Mouse (Mus musculus) testis, adult 2 months (tissue): ENCODE data around the gene Fyn. TPM values are rescaled to one million over a fixed set of nuclear protein-coding genes. Genes with fewer than 3 reads are reported as not detected.

Experiments
- H3K27ac ChIP-seq: fragments of 200-500 bp; 2 replicates; pipeline ENCODE4 v1.5.1; 2012; ENCODE audit warnings: low read depth, low read length; ENCODE audit not compliant: control insufficient read depth, insufficient read depth
- H3K27me3 ChIP-seq: fragments of 200-500 bp; 2 replicates; pipeline ENCODE4 v1.6.1; 2012; ENCODE audit warnings: mild to moderate bottlenecking, low read length, moderate library complexity; ENCODE audit not compliant: control insufficient read depth, insufficient read depth
- H3K36me3 ChIP-seq: fragments of 200-500 bp; 2 replicates; pipeline ENCODE4 v1.6.1; 2012; ENCODE audit warnings: mild to moderate bottlenecking, low read length; ENCODE audit not compliant: control insufficient read depth, insufficient read depth
- H3K4me1 ChIP-seq: fragments of 200-500 bp; 2 replicates; pipeline ENCODE4 v1.6.1; 2012; ENCODE audit warnings: low read length; ENCODE audit not compliant: control insufficient read depth, insufficient read depth
- H3K4me3 ChIP-seq: fragments of 200-500 bp; 2 replicates; pipeline ENCODE4 v1.5.1; 2012; ENCODE audit warnings: low read depth, mild to moderate bottlenecking, low read length, moderate library complexity, mixed read lengths; ENCODE audit not compliant: control insufficient read depth
- CTCF ChIP-seq: fragments of 200-500 bp; IDR thresholded peaks from 2 replicates; pipeline ENCODE4 v1.5.1; 2012; ENCODE audit warnings: low read depth, mild to moderate bottlenecking, inconsistent platforms, low read length, moderate library complexity; ENCODE audit not compliant: control insufficient read depth, insufficient read depth, insufficient replicate concordance
- POLR2A ChIP-seq: fragments of 200-500 bp; IDR thresholded peaks from 2 replicates; pipeline ENCODE4 v1.6.1; 2012; ENCODE audit warnings: low read depth, mild to moderate bottlenecking, inconsistent platforms, low read length, moderate library complexity; ENCODE audit not compliant: control insufficient read depth
- polyA plus RNA-seq: library from polyadenylated mRNA; depleted of rRNA; stranded (reverse); fragments of >200 nt; gene quantifications from 2 replicates; pipeline ENCODE4 v1.2.3, GENCODE M21; 2012

Gene Fyn
- polyA plus RNA-seq, 1 experiment: 18.8 TPM

DNA sequence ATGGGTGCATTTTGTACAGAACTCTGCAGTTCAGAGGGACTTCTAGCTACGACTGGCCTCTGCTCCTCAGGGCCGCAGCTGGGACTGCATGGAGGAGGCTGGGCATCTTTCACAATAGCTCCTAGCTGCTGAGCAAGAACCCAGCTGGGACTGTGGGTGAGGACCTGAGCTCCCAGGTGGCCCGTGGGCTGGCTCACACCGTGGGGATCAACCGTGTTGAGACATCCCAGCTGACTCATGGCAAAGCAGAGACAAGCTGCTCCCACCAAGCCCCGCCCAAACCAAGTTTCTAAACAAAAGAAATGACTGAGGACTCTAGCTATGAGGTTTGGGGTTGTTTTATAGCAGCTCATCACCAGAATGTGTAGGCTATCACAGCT lies 204.0 kb downstream of the Fyn start:
- H3K4me3 ChIP-seq: no peak overlapping the region
- no peaks in the 10 kb centered on the region for H3K4me1 ChIP-seq
- H3K27me3 ChIP-seq: no peaks in the 10 kb centered on the region
- no peaks in the 10 kb centered on the region for H3K36me3 ChIP-seq
- no peak for TF ChIP-seq POLR2A
- TF ChIP-seq CTCF: no peak
- H3K27ac ChIP-seq: no peak overlapping the region

DNA sequence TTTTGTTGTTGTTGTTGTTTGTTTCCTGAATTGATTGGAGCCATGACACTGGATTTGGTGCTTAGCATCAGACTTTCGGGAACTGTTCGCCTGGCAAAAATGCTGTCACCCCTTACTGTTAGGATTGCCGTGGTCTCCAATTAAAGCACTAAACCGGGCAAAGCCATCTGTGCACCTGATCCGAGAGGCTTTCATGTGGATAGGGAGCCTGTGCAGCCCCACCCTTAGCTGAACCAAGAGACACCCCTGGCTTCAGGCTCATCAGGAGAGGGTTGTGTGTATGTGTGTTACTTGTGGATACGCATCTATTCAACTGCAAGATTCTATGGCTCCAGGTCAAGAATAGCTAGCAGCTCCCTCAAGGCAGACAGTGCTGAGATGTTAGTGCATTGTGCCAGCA lies 207.8 kb downstream of the Fyn start:
- no peak overlapping the region for H3K27ac ChIP-seq
- no peak overlapping the region for H3K4me3 ChIP-seq
- TF ChIP-seq POLR2A (no peak), CTCF (no peak)
- no peaks in the 10 kb centered on the region for H3K27me3 ChIP-seq
- H3K36me3 ChIP-seq: no peaks in the 10 kb centered on the region
- H3K4me1 ChIP-seq: no peaks in the 10 kb centered on the region

DNA sequence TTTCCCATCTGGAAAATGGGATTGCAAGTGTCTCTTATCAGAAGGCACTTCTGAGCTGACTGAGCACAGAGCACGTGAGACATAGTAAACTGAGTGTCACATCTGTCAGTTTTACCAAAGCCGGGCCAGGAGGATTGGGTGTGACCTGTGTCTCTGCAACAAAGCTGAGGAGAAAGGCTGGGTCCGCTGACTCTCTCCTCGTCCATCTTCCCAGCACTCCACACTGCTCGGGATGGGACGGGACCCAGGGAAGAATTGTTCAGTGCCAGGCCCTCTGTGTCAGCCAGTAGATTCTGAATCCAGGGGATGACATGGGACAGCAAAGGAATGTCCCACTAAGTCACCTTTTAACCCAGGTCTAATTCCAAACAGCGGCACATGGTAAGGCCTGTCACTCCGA lies 211.8 kb downstream of the Fyn start:
- H3K4me1 ChIP-seq: 0 out of 2 replicates have a peak, but pooled peaks cover 2% of the 10 kb centered on the region
- H3K4me3 ChIP-seq: no peak overlapping the region
- H3K27ac ChIP-seq: no peak overlapping the region
- no peaks in the 10 kb centered on the region for H3K27me3 ChIP-seq
- TF ChIP-seq CTCF (no peak), POLR2A (no peak)
- H3K36me3 ChIP-seq: no peaks in the 10 kb centered on the region

DNA sequence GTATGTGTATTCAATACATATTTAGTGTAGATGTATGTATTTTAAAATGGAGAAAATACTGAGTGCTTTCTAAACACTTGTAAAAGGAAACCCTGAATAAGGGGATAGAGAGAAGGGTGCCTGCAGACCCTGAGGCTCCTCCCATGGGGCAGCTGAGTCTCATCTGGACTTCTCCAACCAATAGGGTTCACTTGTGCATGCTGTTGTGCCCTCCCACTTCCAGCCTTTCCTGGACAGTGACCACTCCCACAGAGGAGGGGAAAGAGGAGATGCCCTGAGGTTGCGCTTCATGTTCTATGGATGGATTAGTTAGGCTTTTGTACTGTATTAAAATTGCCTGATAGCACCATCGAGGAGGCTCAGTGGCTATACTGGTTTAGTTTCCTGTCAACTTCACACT lies 213.7 kb downstream of the Fyn start:
- TF ChIP-seq POLR2A (no peak), CTCF (no peak)
- H3K27ac ChIP-seq: no peak overlapping the region

DNA sequence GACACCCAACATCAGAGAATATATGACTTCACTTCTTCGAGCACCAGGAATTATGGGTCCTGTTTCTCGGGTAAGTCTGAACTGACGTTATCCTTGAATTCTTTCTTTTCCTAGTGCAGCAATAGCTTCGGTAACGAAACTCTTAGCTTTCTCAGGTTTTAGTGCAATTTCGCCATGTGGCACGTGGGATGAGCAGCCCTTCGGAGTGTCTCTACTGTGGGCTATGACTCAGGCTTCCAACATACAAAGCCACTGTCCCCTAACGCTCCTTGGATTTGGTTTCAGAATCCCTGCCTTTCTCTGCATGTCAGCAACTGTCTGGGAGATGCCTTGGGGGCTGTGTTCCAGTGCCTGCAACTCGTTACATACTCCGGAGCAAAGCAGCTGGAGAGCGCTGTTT lies 215.1 kb downstream of the Fyn start:
- no peak overlapping the region for H3K27ac ChIP-seq
- H3K4me3 ChIP-seq: no peak overlapping the region
- H3K36me3 ChIP-seq: no peaks in the 10 kb centered on the region
- 0 out of 2 replicates have a peak, but pooled peaks cover 2% of the 10 kb centered on the region for H3K4me1 ChIP-seq
- H3K27me3 ChIP-seq: no peaks in the 10 kb centered on the region
- TF ChIP-seq POLR2A (no peak), CTCF (no peak)

More for the DNA sequence above, 213.7 kb downstream of the Fyn start:
- Histone ChIP-seq H3K4me3 (no peak overlapping the region), H3K36me3 (no peaks in the 10 kb centered on the region), H3K27me3 (no peaks in the 10 kb centered on the region), H3K4me1 (0 out of 2 replicates have a peak, but pooled peaks cover 2% of the 10 kb centered on the region)

DNA sequence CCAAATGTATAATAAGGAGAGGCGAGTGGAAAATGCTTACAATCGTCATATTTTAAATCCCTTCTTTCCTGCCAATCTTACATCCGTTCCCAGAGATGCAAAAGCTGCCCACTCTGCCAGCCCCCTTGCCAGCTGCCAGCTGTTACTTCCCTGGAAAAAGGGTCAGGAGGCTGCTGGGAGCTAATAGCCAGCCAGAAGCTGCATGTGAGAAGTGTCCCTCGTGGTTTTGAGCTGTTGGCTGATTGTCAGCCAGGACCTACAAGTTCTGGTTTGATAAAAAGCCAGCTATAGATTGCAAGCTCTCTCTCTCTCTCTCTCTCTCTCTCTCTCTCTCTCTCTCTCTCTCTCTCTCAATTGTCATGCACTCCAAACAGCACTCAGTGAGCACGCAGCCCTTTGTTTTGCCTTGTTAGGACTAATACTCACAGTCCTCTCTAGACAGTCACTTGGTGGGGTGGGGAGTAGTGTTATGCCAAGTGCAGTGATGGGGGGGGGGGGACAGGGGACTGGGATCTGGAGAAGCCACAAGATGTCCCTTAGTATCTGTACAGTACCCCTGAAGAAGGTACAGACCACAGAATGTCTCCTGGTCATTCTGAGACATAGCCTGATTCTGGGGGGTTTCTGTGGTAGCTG lies 218.8 kb downstream of the Fyn start:
- no peak overlapping the region for H3K4me3 ChIP-seq
- H3K27me3 ChIP-seq: no peaks in the 10 kb centered on the region
- no peaks in the 10 kb centered on the region for H3K36me3 ChIP-seq
- TF ChIP-seq CTCF (no peak), POLR2A (no peak)
- H3K27ac ChIP-seq: no peak overlapping the region
- peaks cover 7% of the 10 kb centered on the region for H3K4me1 ChIP-seq

DNA sequence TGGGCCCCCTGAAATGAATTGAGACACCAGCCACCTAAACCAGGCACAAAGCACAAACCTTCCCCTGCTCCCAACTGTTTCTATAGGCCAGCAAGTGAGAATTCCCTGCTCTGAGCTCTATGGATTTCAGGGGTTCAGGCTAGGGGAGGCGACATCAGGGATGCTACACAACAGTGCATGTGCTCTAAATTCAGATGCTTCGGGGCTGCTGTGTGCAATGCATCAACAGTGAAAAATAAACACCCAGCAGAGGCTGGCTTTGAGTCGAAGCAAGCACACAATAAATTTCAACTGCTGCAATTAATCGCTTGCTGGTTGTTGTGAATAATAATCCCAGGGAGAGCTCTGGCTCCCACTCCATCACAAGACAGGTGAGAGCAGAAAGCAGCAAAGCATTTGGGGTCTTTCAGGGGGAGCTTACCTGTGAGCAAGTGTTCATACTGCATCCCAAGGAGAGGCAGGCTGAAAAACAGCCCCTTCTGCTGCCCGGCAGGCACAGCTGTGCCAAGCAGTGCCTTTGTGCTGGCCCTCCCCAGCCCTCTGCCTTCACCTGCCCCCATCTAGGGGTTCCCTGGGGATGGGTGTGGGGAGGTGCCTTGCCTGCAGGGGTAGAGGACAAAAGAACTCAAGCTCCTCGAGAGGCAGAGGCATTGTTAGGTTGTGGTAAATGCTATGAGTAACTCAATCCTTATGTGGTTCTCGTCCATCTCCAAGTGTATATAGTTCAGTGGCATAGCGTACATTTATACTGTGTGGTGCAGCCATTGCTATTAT lies 219.5 kb downstream of the Fyn start:
- no peak overlapping the region for H3K4me3 ChIP-seq
- TF ChIP-seq CTCF: no peak
- no peak for TF ChIP-seq POLR2A
- no peaks in the 10 kb centered on the region for H3K36me3 ChIP-seq
- no peak overlapping the region for H3K27ac ChIP-seq
- H3K27me3 ChIP-seq: no peaks in the 10 kb centered on the region
- H3K4me1 ChIP-seq: peaks cover 5% of the 10 kb centered on the region

DNA sequence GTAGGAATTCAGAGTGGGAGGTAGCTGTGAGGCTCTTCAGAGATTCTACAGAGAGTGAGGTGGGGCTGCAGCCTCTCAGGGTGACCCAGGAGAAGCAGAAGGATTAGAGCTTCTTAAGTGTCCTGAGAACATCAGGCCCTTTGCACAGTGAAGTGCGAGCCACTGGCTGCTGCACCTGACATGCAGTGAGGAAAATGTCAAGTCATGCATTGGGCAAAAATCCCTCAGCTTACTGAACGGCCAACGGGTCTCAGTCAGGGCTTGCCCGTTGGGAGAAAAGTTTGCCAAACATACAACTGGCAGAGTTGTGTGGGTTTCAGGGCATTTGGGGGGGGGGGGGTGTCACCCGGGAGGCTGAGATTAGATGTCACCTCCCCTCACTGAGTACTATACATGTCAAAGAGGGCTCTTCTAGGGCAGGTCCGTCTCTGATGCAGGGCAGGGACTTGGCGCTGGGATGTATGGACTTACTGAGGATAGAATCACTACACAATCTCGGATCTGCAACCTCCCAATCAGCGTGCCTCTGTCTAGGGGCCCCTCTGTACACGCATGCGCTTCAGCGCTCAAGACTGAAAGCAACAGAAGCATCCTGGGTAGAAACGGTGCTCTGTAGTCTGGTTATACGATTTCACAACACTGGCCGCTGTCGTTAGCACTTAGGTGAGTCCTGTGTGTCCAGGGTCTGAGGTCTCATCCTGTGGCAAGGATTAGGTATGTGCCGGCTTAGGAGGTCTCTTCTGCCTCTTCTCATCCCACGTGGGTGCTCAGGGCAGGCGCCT lies 221.3 kb downstream of the Fyn start:
- H3K4me3 ChIP-seq: peak overlapping the region; percentile 74
- H3K4me1 ChIP-seq: peaks cover 5% of the 10 kb centered on the region
- H3K27ac ChIP-seq: no peak overlapping the region
- TF ChIP-seq POLR2A (no peak), CTCF (no peak)
- no peaks in the 10 kb centered on the region for H3K27me3 ChIP-seq
- H3K36me3 ChIP-seq: no peaks in the 10 kb centered on the region
